Mouse (Mus musculus): ENCODE data around the gene Zfp689. TPM values are rescaled to one million over a fixed set of nuclear protein-coding genes. Genes with fewer than 3 reads are reported as not detected.

Zfp689 gene
- polyA plus RNA-seq (2012; rRNA removed) = 9.2 and 10.9 TPM in 2 replicates

DNA sequence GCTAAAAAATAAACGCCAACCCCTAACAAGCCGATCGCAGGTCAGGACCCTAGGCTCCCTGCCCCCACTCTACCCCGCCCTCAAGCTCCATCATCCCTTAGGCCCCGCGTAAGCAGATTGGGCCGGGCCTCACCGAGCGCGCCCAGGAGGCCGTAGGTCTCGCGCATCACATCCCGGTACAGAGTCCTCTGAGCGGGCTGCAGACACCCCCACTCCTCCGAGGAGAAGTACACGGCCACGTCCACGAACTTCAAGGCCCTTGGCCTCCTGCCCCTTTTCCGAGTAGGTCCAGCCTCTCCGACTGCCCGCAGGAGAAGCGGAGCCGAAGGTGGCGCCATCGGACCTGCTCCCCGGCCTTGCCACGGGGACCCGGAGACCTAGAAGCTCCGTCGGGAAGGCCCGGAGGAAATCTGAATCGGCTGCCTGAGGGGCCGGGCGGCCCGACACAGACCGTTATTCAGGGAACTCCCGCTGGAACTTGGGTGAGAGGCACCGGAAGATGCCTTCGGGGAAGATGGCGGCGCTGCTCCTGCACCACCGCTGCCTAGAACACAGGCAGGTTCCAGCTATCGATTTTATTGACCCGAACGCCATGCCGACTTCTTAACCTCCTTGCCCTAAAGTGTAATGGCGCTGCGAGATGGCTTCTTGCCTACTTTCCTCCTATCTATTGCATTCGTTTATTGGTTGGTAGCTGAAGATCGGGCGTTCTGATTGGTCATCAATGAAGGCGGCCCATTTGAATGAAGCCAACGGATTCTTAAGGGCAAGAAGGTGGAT lies at the start of gene Zfp689:
Gene Zfp689 (minus strand): TSS at position 638 of the 780 bp plus-strand sequence.

DNA sequence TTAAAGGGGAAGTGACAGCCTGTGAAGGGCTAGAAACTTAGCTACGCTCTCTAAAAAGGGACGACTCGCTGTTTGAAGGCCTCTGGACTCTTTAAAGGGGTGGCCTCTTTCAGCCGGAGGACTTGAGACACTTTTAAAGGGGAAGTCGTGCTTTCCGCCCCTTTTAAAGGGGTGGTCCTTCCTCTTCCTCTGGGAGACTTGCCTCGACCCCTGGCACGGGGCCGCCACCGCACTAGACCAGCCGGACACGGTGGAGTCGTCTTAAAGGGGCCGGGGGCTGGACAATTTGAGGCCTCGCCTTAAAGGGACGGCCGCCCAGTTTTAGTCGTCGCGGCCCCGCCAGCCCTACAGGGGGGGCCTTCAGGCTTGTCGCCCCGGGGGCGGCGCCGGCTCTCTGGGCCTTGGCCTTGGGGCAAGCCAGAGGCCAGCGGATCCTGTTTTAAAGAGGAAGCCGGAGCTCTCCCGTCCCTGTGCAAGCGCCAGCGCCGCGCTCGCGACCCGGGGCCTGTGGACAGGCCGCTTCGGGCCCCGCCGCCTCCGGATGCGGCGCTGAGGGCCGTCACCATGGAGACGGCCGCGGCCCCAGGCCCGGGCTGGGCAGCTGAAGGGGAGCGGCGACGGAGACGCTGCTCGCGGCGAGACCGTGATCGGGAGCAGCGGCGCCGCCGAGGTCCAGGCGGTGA lies 29.8 kb upstream of the Zfp689 start, which contains the start of gene Fbrs:
Gene Fbrs (plus strand): TSS at position 565 of the 683 bp plus-strand sequence.

GRCm38 (mm10) chr7:127459311-127459710 lies 10.4 kb upstream of the Zfp689 start, which contains the start of gene Prr14:
TSS of gene Prr14 (plus strand) at chr7:127459611.

GRCm38 (mm10) chr7:127421388-127422191 lies 27.4 kb downstream of the Zfp689 start, which contains the start of gene Zfp688:
TSS of gene Zfp688 (minus strand) at chr7:127422068.

DNA sequence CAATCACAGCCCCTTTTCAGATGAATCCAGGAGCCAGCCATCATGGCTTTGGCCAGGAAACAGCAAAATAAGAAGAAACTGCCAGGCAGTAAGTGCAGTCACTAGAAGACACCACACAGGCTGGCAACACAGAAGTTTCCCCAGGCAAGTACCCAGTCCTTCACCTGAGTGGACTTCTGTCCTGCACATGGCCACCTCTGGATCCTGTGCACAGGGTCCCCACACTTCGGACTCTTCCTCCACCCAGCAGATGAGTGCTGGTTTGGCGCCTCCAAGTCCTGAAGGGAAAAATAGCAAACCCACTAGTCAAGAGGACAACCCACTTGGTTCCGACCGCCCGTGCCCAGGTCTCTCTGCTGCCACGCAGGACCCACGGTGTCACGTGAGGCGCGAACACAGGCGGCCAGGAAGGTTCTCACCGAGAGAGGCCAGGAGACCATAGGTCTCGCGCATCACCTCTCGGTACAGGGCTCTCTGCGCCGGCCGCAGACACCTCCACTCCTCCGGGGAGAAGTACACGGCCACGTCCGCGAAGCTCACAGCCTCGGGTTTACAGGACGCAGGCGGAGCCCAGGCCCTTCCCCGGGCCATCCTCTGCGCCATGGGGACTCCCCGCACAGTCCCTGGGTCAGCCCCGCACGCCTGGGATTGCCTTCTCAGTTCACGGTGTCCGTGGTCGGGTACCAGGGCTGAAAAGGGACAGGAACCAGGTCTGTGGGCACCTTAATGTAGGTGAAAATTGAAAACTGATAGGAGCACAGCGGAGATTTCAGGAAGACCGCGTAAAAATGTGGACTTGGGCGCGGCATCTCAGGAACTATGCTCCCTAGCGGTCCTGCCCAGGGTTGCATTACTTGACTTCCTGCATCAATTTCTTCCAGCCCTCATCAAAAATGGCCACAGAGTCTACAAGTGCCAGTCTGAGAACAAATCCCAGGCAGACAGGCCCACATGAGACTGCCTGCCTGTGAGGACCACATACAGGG lies 42.7 kb downstream of the Zfp689 start, which contains the start of gene Zfp764:
Gene Zfp764 (minus strand): TSS at position 821 of the 986 bp plus-strand sequence.

GRCm38 (mm10) chr7:127393157-127393943 lies 55.6 kb downstream of the Zfp689 start, which contains the start of gene E430018J23Rik:
TSS of gene E430018J23Rik (minus strand) at chr7:127393629.

Other genes with a start within 250 kb of the Zfp689 start
- 57.6 and 57.8 TPM in 2 replicates for gene Tbc1d10b, start 240.7 kb downstream of the Zfp689 start, polyA plus RNA-seq (2012; rRNA removed)
- gene Mylpf, start 240.3 kb downstream of the Zfp689 start, polyA plus RNA-seq (2012; rRNA removed) = 1.7 and 214 TPM in 2 replicates
- 26.0 and 27.8 TPM in 2 replicates for gene Zfp553, start 216.1 kb downstream of the Zfp689 start, polyA plus RNA-seq (2012; rRNA removed)
- gene Sept1, start 216.0 kb downstream of the Zfp689 start, polyA plus RNA-seq (2012; rRNA removed) = 14.8 and 15.4 TPM in 2 replicates
- gene Zfp771, start 204.9 kb downstream of the Zfp689 start, polyA plus RNA-seq (2012; rRNA removed) = 96.1 and 100 TPM in 2 replicates
- gene Dctpp1, start 188.4 kb downstream of the Zfp689 start, polyA plus RNA-seq (2012; rRNA removed) = 87.3 and 95.0 TPM in 2 replicates
- gene Sephs2, start 175.1 kb downstream of the Zfp689 start, polyA plus RNA-seq (2012; rRNA removed) = 28.4 and 29.9 TPM in 2 replicates
- 0.47 and 0.57 TPM in 2 replicates for gene Itgal, start 152.9 kb downstream of the Zfp689 start, polyA plus RNA-seq (2012; rRNA removed)
- 26.9 and 27.0 TPM in 2 replicates for gene Zfp768, start 103.6 kb downstream of the Zfp689 start, polyA plus RNA-seq (2012; rRNA removed)
- 6.8 and 7.0 TPM in 2 replicates for gene Zfp747, start 73.1 kb downstream of the Zfp689 start, polyA plus RNA-seq (2012; rRNA removed)
- gene 9130019O22Rik, start 62.0 kb downstream of the Zfp689 start, polyA plus RNA-seq (2012; rRNA removed) = 3.2 and 3.4 TPM in 2 replicates
- 5.2 and 5.5 TPM in 2 replicates for gene E430018J23Rik, start 55.5 kb downstream of the Zfp689 start, polyA plus RNA-seq (2012; rRNA removed)
- 3.9 and 4.6 TPM in 2 replicates for gene Zfp764, start 42.3 kb downstream of the Zfp689 start, polyA plus RNA-seq (2012; rRNA removed)
- 17.7 and 18.9 TPM in 2 replicates for gene Zfp688, start 27.1 kb downstream of the Zfp689 start, polyA plus RNA-seq (2012; rRNA removed)
- 54.7 and 57.7 TPM in 2 replicates for gene Prr14, start 10.5 kb upstream of the Zfp689 start, polyA plus RNA-seq (2012; rRNA removed)
- 18.1 and 24.0 TPM in 2 replicates for gene Fbrs, start 30.0 kb upstream of the Zfp689 start, polyA plus RNA-seq (2012; rRNA removed)
- gene Srcap, start 62.8 kb upstream of the Zfp689 start, polyA plus RNA-seq (2012; rRNA removed) = 15.5 and 19.3 TPM in 2 replicates
- 13.4 and 14.3 TPM in 2 replicates for gene Gm42715, start 70.4 kb upstream of the Zfp689 start, polyA plus RNA-seq (2012; rRNA removed)
- 1.3 and 2.7 TPM in 2 replicates for gene Tmem265, start 112.2 kb upstream of the Zfp689 start, polyA plus RNA-seq (2012; rRNA removed)
- 111 and 112 TPM in 2 replicates for gene Phkg2, start 124.2 kb upstream of the Zfp689 start, polyA plus RNA-seq (2012; rRNA removed)
- gene Ccdc189, start 139.4 kb upstream of the Zfp689 start, polyA plus RNA-seq (2012; rRNA removed) = 13.5 TPM in 2 replicates
- 46.9 and 49.5 TPM in 2 replicates for gene Rnf40, start 139.6 kb upstream of the Zfp689 start, polyA plus RNA-seq (2012; rRNA removed)
- gene Zfp629, start 166.6 kb upstream of the Zfp689 start, polyA plus RNA-seq (2012; rRNA removed) = 28.9 and 29.8 TPM in 2 replicates